Mouse (Mus musculus) CH12.LX (cell line): ENCODE data around the gene Srbd1. TPM values are rescaled to one million over a fixed set of nuclear protein-coding genes. Genes with fewer than 3 reads are reported as not detected.

Experiments
- DNase-seq: peaks from one replicate; pipeline ENCODE4 v3.0.0-alpha.2; 2013; ENCODE audit errors: extremely low read depth
- H3K27ac ChIP-seq: 2 replicates; pipeline ENCODE4 v1.5.1; 2012; ENCODE audit warnings: low read depth, mild to moderate bottlenecking, control low read depth, moderate library complexity; ENCODE audit not compliant: insufficient read depth
- H3K27me3 ChIP-seq: replicated peaks from 2 replicates; pipeline ENCODE3; 2012; ENCODE audit warnings: inconsistent platforms
- H3K36me3 ChIP-seq, 2 experiments: replicated peaks in 1 of 2; 2 replicates each; pipeline versions ENCODE3 to v1.6.1; 2012; ENCODE audit warnings: inconsistent platforms in 1 of 2, low read length in 1 of 2, mild to moderate bottlenecking in 1 of 2, mixed read lengths in 1 of 2, moderate library complexity in 1 of 2; ENCODE audit not compliant: control insufficient read depth in 1 of 2, insufficient read depth in 1 of 2
- H3K4me1 ChIP-seq, 2 experiments: 2 replicates each; pipeline ENCODE4 v1.6.1; 2012; ENCODE audit warnings: inconsistent platforms in 1 of 2, moderate library complexity in 1 of 2; ENCODE audit not compliant: insufficient read depth in 2 of 2, control insufficient read depth in 1 of 2
- H3K4me2 ChIP-seq: 2 replicates; pipeline ENCODE4 v1.6.1; 2012; ENCODE audit warnings: low read depth, mild to moderate bottlenecking, control low read depth; ENCODE audit not compliant: poor library complexity, insufficient read depth, severe bottlenecking
- H3K4me3 ChIP-seq, 3 experiments: fragments of 150-350 bp in 1 of 3; sonication (generic) in 1 of 3; replicated peaks in 1 of 3; 2 replicates each; pipeline versions ENCODE3 to v1.5.1; 2011 to 2012; ENCODE audit warnings: low read depth in 2 of 3, low read length in 2 of 3, mild to moderate bottlenecking in 2 of 3, moderate library complexity in 2 of 3, control low read depth in 1 of 3, improper control_type of control experiment in 1 of 3, inconsistent platforms in 1 of 3, mixed read lengths in 1 of 3; ENCODE audit not compliant: poor library complexity in 1 of 3
- H3K79me2 ChIP-seq: replicated peaks from 2 replicates; pipeline ENCODE4 v1.6.1; 2012; ENCODE audit warnings: mild to moderate bottlenecking, moderate library complexity; ENCODE audit not compliant: control insufficient read depth, poor library complexity, insufficient read depth, severe bottlenecking; ENCODE audit errors: extremely low read depth
- H3K9ac ChIP-seq: 2 replicates; pipeline ENCODE4 v1.6.1; 2012; ENCODE audit warnings: low read depth, mild to moderate bottlenecking, control low read depth, moderate library complexity; ENCODE audit not compliant: insufficient read depth
- H3K9me3 ChIP-seq: replicated peaks from 2 replicates; pipeline ENCODE3; 2012; ENCODE audit warnings: low read length, inconsistent platforms, mixed read lengths
- CHD1 ChIP-seq: IDR thresholded peaks from 2 replicates; pipeline ENCODE4 v1.6.1; 2012; ENCODE audit warnings: low read depth, low read length, improper control_type of control experiment, inconsistent platforms
- CTCF ChIP-seq, 2 experiments: IDR thresholded peaks in 1 of 2; conservative IDR thresholded peaks in 1 of 2; 2 replicates each; pipeline ENCODE4 v1.5.1; 2011 to 2012; ENCODE audit warnings: low read depth in 2 of 2, low read length in 2 of 2, improper control_type of control experiment in 1 of 2, inconsistent platforms in 1 of 2, mild to moderate bottlenecking in 1 of 2, moderate library complexity in 1 of 2
- E2F4 ChIP-seq: IDR thresholded peaks from 2 replicates; pipeline ENCODE4 v1.6.1; 2011; ENCODE audit warnings: low read depth, low read length, improper control_type of control experiment; ENCODE audit not compliant: insufficient replicate concordance
- ELF1 ChIP-seq: IDR thresholded peaks from 2 replicates; pipeline ENCODE4 v1.6.1; 2014; ENCODE audit warnings: low read depth, mild to moderate bottlenecking, inconsistent platforms, low read length, improper control_type of control experiment
- EP300 ChIP-seq: IDR thresholded peaks from 2 replicates; pipeline ENCODE4 v1.6.1; 2011; ENCODE audit warnings: low read length, improper control_type of control experiment
- ETS1 ChIP-seq: conservative IDR thresholded peaks from 2 replicates; pipeline ENCODE4 v1.6.1; 2012; ENCODE audit warnings: low read depth, mild to moderate bottlenecking, inconsistent platforms, low read length, improper control_type of control experiment, moderate library complexity
- GABPA ChIP-seq: IDR thresholded peaks from 2 replicates; pipeline ENCODE4 v1.6.1; 2012; ENCODE audit warnings: low read depth, low read length, improper control_type of control experiment, inconsistent platforms; ENCODE audit not compliant: insufficient replicate concordance
- IRF4 ChIP-seq: IDR thresholded peaks from 2 replicates; pipeline ENCODE4 v1.6.1; 2014; ENCODE audit warnings: low read depth, mild to moderate bottlenecking, inconsistent platforms, low read length, improper control_type of control experiment
- JUN ChIP-seq: IDR thresholded peaks from 2 replicates; pipeline ENCODE4 v1.6.1; 2011; ENCODE audit warnings: low read depth, mild to moderate bottlenecking, low read length, improper control_type of control experiment, moderate library complexity; ENCODE audit not compliant: insufficient read depth
- KAT2A ChIP-seq: IDR thresholded peaks from 2 replicates; pipeline ENCODE4 v1.6.1; 2012; ENCODE audit warnings: low read length, improper control_type of control experiment, inconsistent platforms; ENCODE audit not compliant: insufficient replicate concordance
- MAFK ChIP-seq: IDR thresholded peaks from 2 replicates; pipeline ENCODE4 v1.6.1; 2011; ENCODE audit warnings: low read length, improper control_type of control experiment; ENCODE audit not compliant: insufficient replicate concordance
- MAZ ChIP-seq: IDR thresholded peaks from 2 replicates; pipeline ENCODE4 v1.6.1; 2012; ENCODE audit warnings: low read depth, mild to moderate bottlenecking, inconsistent platforms, low read length, improper control_type of control experiment, moderate library complexity
- MEF2A ChIP-seq: IDR thresholded peaks from 2 replicates; pipeline ENCODE4 v1.6.1; 2014; ENCODE audit warnings: low read depth, mild to moderate bottlenecking, inconsistent platforms, low read length, improper control_type of control experiment, borderline replicate concordance
- MXI1 ChIP-seq: IDR thresholded peaks from 2 replicates; pipeline ENCODE4 v1.6.1; 2011; ENCODE audit warnings: mild to moderate bottlenecking, low read depth, low read length, improper control_type of control experiment
- MYC ChIP-seq: IDR thresholded peaks from 2 replicates; pipeline ENCODE4 v1.6.1; 2011; ENCODE audit warnings: low read depth, mild to moderate bottlenecking, improper control_type of control experiment, low read length
- NELFE ChIP-seq: IDR thresholded peaks from 2 replicates; pipeline ENCODE4 v1.6.1; 2011; ENCODE audit warnings: low read depth, low read length, improper control_type of control experiment
- NRF1 ChIP-seq: IDR thresholded peaks from 2 replicates; pipeline ENCODE4 v1.6.1; 2014; ENCODE audit warnings: low read depth, mild to moderate bottlenecking, inconsistent platforms, low read length, improper control_type of control experiment, moderate library complexity
- PAX5 ChIP-seq: IDR thresholded peaks from 2 replicates; pipeline ENCODE4 v1.6.1; 2012; ENCODE audit warnings: low read length, inconsistent platforms, mixed read lengths
- POLR2A ChIP-seq: IDR thresholded peaks from 2 replicates; pipeline ENCODE4 v1.6.1; 2011; ENCODE audit warnings: low read depth, mild to moderate bottlenecking, improper control_type of control experiment, low read length
- POLR2AphosphoS2 ChIP-seq: IDR thresholded peaks from 2 replicates; pipeline ENCODE4 v1.6.1; 2011; ENCODE audit warnings: low read depth, low read length, improper control_type of control experiment
- RAD21 ChIP-seq: IDR thresholded peaks from 2 replicates; pipeline ENCODE4 v1.6.1; 2011; ENCODE audit warnings: low read depth, mild to moderate bottlenecking, low read length, improper control_type of control experiment, moderate library complexity
- RCOR1 ChIP-seq: conservative IDR thresholded peaks from 2 replicates; pipeline ENCODE4 v1.6.1; 2012; ENCODE audit warnings: low read depth, mild to moderate bottlenecking, inconsistent platforms, low read length, improper control_type of control experiment
- SIN3A ChIP-seq: IDR thresholded peaks from 2 replicates; pipeline ENCODE4 v1.6.1; 2012; ENCODE audit warnings: low read length, improper control_type of control experiment, inconsistent platforms
- SMC3 ChIP-seq: IDR thresholded peaks from 2 replicates; pipeline ENCODE4 v1.6.1; 2011; ENCODE audit warnings: low read depth, low read length, improper control_type of control experiment
- TBP ChIP-seq: conservative IDR thresholded peaks from 2 replicates; pipeline ENCODE4 v1.6.1; 2011; ENCODE audit warnings: low read depth, low read length, improper control_type of control experiment
- TCF12 ChIP-seq: IDR thresholded peaks from 2 replicates; pipeline ENCODE4 v1.6.1; 2014; ENCODE audit warnings: low read depth, mild to moderate bottlenecking, inconsistent platforms, low read length, improper control_type of control experiment
- UBTF ChIP-seq: IDR thresholded peaks from 2 replicates; pipeline ENCODE4 v1.6.1; 2012; ENCODE audit warnings: low read depth, mild to moderate bottlenecking, inconsistent platforms, low read length, improper control_type of control experiment, moderate library complexity
- USF1 ChIP-seq: IDR thresholded peaks from 2 replicates; pipeline ENCODE4 v1.6.1; 2014; ENCODE audit warnings: low read depth, mild to moderate bottlenecking, inconsistent platforms, low read length, improper control_type of control experiment
- USF2 ChIP-seq: conservative IDR thresholded peaks from 2 replicates; pipeline ENCODE4 v1.6.1; 2011; ENCODE audit warnings: low read depth, low read length, improper control_type of control experiment
- ZKSCAN1 ChIP-seq: IDR thresholded peaks from 2 replicates; pipeline ENCODE4 v1.6.1; 2012; ENCODE audit warnings: low read depth, inconsistent platforms, low read length, improper control_type of control experiment, borderline replicate concordance
- ZNF384 ChIP-seq: IDR thresholded peaks from 2 replicates; pipeline ENCODE4 v1.6.1; 2012; ENCODE audit warnings: low read depth, low read length, improper control_type of control experiment, inconsistent platforms
- dilution Hi-C: fragments of 300-500 bp; cut with MboI; formaldehyde crosslinking; loops from 2 replicates; pipeline ENCODE4 v1.14.3; 2020; ENCODE audit warnings: low sequenced_read_pairs; ENCODE audit not compliant: extremely low pct_unique_long_range_greater_than_20kb, extremely low pct_ligation_motif_present
- in situ Hi-C: fragments of 300-500 bp; cut with MboI; formaldehyde crosslinking; loops from 3 replicates; pipeline ENCODE4 v1.14.3; 2019; ENCODE audit warnings: low sequenced_read_pairs, low pct_ligation_motif_present, low pct_unique_long_range_greater_than_20kb, mixed read lengths
- polyA plus RNA-seq: library from polyadenylated mRNA; unstranded; fragments of >175 nt; gene quantifications from 2 replicates; pipeline ENCODE4 v1.2.1, GENCODE M21; 2012; ENCODE audit warnings: low read depth; ENCODE audit not compliant: insufficient read length
- total RNA-seq, 2 experiments: library from RNA; depleted of rRNA; stranded (reverse); fragments of 300-350 nt in 1 of 2; fragments of >200 nt in 1 of 2; gene quantifications; 2 replicates each; pipeline ENCODE4 v1.2.3; 2012 to 2014

Gene Srbd1
- total and polyA plus RNA-seq, 3 experiments, result 21.5 to 34.5 (median 24.8) TPM

GRCm38 (mm10) chr17:86083207-86083606 is 61.8 kb downstream of the Srbd1 start (continued):
- TF ChIP-seq POLR2A (no peak), USF2 (no peak), MAZ (no peak)
- TF ChIP-seq, all 38 proteins: peak for 0

DNA sequence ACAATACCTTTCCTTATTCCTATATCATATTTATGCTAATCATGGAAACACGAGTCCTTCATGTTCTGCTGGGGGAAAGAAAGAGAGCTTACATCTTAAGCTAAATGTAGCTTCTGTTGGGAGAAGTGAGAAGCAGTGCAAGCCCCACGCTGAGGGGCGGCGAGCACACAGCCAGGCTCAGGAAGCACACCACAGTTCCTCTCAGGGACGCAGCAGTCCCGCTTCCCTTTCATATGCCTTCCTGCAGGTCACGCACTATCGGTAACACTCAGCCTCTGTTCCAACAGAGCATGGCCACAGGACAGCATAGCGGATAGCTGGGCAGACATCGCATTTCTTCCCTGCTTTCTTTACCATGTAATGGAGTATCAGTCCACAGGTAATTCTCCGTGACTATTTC is 66.9 kb downstream of the Srbd1 start:
- Histone ChIP-seq H3K9me3 (no peaks in the 10 kb centered on the region), H3K9ac (no peak overlapping the region), H3K4me2 (no peak overlapping the region), H3K4me3 (no peak overlapping the region), H3K27me3 (no peaks in the 10 kb centered on the region), H3K27ac (no peak overlapping the region), H3K79me2 (no peaks in the 10 kb centered on the region), H3K36me3 (peaks cover 10 to 49% of the 10 kb centered on the region in 2 experiments), H3K4me1 (peaks cover 3 to 10% of the 10 kb centered on the region in 2 experiments; a peak in 2 of 4 replicates)
- TF ChIP-seq MAZ (no peak), MYC (no peak)
- no peak for DNase-seq
- dilution Hi-C loops (no loop called here), in situ Hi-C loops (no loop called here)

DNA sequence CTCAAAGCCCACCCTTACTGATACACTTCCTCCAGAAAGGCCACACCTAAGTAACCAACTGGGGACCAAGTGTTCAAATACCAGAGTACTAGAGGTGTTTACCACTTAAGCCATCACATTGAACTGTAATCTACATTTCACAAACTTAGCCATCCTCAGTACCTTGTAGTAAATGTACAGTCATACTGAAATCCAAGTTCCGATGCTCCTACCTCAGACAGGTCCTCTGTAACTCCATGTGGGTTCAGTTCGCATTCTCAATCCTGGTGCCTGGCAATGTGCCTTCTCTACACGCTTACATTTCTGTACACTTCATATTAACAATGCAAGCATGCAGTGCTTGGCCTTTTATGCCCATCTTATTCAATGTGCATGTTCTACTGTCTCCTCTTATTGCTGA is 77.5 kb downstream of the Srbd1 start:
- Histone ChIP-seq H3K36me3 (peaks cover 0 to 30% of the 10 kb centered on the region in 2 experiments), H3K4me1 (peaks cover 10 to 27% of the 10 kb centered on the region in 2 experiments), H3K4me3 (no peak overlapping the region), H3K9me3 (no peaks in the 10 kb centered on the region), H3K4me2 (no peak overlapping the region), H3K9ac (no peak overlapping the region), H3K27ac (no peak overlapping the region), H3K79me2 (0 out of 2 replicates have a peak, but pooled peaks cover under 1% of the 10 kb centered on the region), H3K27me3 (no peaks in the 10 kb centered on the region)
- no peak for DNase-seq
- in situ Hi-C loops, result no loop called here
- dilution Hi-C loops, result no loop called here
- TF ChIP-seq TCF12 (no peak), POLR2A (no peak), CTCF (conservative IDR thresholded peaks at IDR 0.05 in 1 of 2, IDR thresholded peaks at IDR 0.05 in 1 of 2; ENCODE audit: low read depth in 2 of 2, low read length in 2 of 2) (no peak), ZNF384 (no peak), USF1 (no peak), MXI1 (no peak), MAFK (no peak), UBTF (no peak), KAT2A (no peak), EP300 (peak; percentile 87), NRF1 (no peak), POLR2AphosphoS2 (no peak), MEF2A (no peak), E2F4 (no peak), ETS1 (no peak), SIN3A (no peak), PAX5 (no peak), TBP (no peak), NELFE (no peak), CHD1 (no peak), SMC3 (no peak), JUN (peak; percentile 80), ELF1 (no peak), GABPA (no peak), RCOR1 (0 out of 2 replicates have a peak, but pooled peaks have one; percentile 54), ZKSCAN1 (no peak), RAD21 (no peak), IRF4 (peak; percentile 85), MAZ (no peak)
